Mouse (Mus musculus): ENCODE data around the gene Trdn. TPM values are rescaled to one million over a fixed set of nuclear protein-coding genes. Genes with fewer than 3 reads are reported as not detected.

Trdn gene
- polyA plus RNA-seq, 1 experiment from 2014 or later = not detected

DNA sequence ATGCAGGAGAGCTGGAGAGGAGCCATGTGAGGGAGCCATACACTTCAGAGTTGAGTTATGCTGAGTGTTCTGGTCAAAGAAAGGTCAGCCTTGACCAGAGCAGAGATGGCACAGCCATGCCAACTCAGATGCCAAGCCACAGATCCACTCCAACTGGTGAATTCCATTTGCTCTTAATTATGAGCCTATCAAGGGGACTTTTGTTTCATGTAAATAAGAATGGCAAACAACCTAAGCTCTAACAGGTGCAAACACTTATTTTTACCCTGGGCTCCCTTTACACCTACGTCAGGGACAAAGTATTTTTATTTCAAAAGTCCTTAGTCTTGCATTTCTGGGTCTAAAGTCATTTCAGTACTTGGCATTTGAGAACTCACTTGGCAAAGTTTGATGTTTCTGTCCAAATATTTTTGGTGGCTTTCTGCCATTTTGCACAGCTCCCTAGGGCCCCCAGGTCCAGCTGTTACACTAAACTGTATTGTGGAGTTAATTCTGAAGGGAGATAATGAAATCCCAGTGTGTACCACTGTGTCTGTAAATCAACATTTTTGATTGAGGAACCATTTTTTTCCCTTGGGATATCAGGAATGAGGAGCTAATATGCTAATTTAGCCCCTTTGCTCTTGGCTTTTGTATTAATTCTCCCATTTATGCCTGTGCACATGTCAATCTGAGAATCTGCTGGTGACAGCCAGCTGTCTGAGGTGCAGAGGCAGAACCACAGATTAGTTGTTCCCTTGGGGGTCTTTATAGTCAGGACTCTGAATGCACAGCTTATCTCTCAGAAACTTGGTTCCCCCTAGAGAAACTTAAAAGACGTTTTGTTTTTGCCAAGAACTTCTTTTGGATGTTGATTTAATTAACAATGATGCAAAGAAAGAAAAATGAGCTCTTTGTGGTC is 99.6 kb downstream of the Trdn start:
- WGBS = 43% methylated on average over 2 of the region's 2 CpGs
- Histone ChIP-seq H3K9me3 (replicated peaks) (no peaks in the 10 kb centered on the region), H3K4me1 (peaks cover 8% of the 10 kb centered on the region), H3K36me3 (no peaks in the 10 kb centered on the region), H3K4me3 (no peak overlapping the region), H3K27ac (replicated peaks) (no peak overlapping the region), H3K27me3 (ENCODE audit: low read depth, poor library complexity, severe bottlenecking) (no peaks in the 10 kb centered on the region)
- no peak for DNase-seq (ENCODE audit: low spot score)

DNA sequence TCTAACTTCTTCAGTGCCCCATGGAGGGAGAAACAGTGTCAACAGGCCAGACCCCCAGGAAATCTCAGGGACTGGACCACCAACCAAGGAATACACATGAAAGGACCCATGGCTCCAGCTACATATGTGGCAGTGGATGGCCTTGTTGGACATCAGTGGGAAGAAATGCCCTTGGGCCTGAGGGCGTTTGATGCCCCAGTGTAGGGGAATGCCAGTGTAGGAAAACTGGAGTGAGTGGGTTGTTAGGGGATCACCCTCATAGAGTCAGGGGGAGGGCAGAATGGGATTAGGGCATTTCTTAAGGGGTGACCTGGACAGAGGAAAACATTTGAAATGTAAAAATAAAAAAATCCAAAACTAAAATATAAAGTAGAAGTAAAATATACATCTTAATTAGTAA is 108.7 kb downstream of the Trdn start:
- H3K4me3 ChIP-seq = no peak overlapping the region
- H3K27me3 ChIP-seq (ENCODE audit: low read depth, poor library complexity, severe bottlenecking) = no peaks in the 10 kb centered on the region
- 84% methylated on average over 1 of the region's 1 CpGs for WGBS
- no peak for DNase-seq (ENCODE audit: low spot score)
- peaks cover 5% of the 10 kb centered on the region; the same call in 1 of the 2 replicates for H3K9me3 ChIP-seq (replicated peaks)
- no peaks in the 10 kb centered on the region for H3K4me1 ChIP-seq
- H3K27ac ChIP-seq (replicated peaks) = no peak overlapping the region
- no peaks in the 10 kb centered on the region for H3K36me3 ChIP-seq

DNA sequence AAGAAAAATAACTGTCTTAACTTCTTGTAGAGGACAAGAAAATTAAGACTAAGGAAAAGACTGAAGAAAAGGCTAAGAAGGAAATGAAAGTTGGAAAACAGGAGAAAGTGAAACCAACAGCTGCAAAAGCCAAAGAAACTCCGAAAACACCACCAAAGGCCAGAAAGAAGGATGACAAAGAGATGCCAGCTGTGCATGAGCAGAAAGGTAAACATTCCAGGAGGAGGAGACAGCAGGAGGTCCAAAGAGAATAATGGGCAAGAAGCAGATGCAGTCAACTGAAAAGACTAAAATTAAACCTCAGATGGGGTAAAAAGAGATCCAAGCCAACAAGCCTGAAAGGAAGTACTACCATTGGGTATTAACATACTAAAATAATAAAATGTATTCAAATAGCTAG is 115.6 kb downstream of the Trdn start:
- Histone ChIP-seq H3K9me3 (replicated peaks) (no peaks in the 10 kb centered on the region), H3K36me3 (no peaks in the 10 kb centered on the region), H3K4me1 (peaks cover 8% of the 10 kb centered on the region), H3K27me3 (ENCODE audit: low read depth, poor library complexity, severe bottlenecking) (no peaks in the 10 kb centered on the region), H3K27ac (replicated peaks) (0 out of 2 replicates have a peak overlapping the region, but pooled peaks have one; percentile 28), H3K4me3 (no peak overlapping the region)
- WGBS = 3% methylated on average over 1 of the region's 1 CpGs
- peak; percentile 21 for DNase-seq (ENCODE audit: low spot score)

DNA sequence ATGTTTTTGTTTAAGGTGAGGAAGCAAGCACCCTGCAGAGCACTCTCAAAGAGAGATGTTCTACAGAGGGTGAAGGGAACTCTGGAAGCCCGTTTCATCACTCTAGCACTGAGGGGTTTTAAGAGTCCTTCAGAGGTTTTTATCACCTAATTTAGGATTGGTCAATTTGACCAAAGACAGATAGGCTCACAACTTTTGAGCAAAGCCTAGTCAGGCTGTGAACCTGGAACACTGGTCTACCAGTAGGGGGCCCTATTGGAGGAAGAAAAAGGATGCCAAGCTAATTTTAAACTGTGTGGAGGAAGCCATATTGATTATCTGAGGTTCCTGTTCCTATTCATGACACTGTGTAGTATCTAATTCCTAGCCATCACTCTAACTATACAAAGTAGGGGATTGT is 117.9 kb downstream of the Trdn start:
- Histone ChIP-seq H3K27me3 (ENCODE audit: low read depth, poor library complexity, severe bottlenecking) (no peaks in the 10 kb centered on the region), H3K4me3 (no peak overlapping the region), H3K9me3 (replicated peaks) (no peaks in the 10 kb centered on the region), H3K4me1 (peaks cover 8% of the 10 kb centered on the region), H3K36me3 (no peaks in the 10 kb centered on the region), H3K27ac (replicated peaks) (no peak overlapping the region)
- DNase-seq (ENCODE audit: low spot score) = no peak
- WGBS = 64% methylated on average over 1 of the region's 1 CpGs

DNA sequence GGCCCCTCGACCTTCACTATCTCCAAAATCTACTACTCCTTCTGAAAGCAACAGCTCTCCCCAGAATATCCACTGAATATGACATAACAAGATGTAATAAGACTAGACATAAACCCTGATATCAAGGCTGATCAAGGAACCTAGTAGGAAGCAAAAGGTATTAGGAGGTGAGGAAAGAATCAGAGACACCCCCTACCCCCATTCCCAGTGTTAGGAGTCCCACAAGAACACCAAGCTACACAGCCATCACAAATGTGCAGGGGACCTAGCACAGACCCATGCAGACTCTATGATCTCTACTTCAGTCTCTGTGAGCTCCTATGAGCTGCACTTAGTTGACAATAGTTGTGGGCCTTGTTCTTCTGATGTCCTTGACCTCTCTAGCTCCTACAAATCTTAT is 130.1 kb downstream of the Trdn start:
- WGBS = 80% methylated on average over 1 of the region's 1 CpGs

DNA sequence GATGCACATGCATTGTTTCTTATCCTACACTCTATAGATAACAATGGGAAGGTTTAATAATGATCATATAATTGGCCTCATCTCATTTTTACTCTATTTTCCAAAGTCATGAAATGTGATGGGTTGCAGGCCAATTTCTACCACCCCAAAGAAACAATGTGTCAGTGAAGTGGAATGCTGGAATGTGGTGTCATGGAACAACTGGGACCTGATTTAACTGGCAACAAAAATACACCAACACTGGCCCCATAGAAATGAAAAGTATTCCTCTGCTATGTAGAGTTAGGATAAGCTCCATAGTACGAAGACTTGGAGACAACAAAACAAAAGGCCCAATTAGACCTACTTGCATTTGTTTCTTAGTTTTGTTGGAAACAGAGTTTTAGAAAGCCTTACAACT is 173.6 kb downstream of the Trdn start:
- no peaks in the 10 kb centered on the region for H3K4me1 ChIP-seq
- H3K9me3 ChIP-seq (replicated peaks) = no peaks in the 10 kb centered on the region
- no peak overlapping the region for H3K4me3 ChIP-seq
- H3K27me3 ChIP-seq (ENCODE audit: low read depth, poor library complexity, severe bottlenecking) = no peaks in the 10 kb centered on the region
- 74% methylated on average over 1 of the region's 1 CpGs for WGBS
- DNase-seq (ENCODE audit: low spot score) = no peak
- no peaks in the 10 kb centered on the region for H3K36me3 ChIP-seq
- H3K27ac ChIP-seq (replicated peaks) = no peak overlapping the region

More for the DNA sequence above, 130.1 kb downstream of the Trdn start:
- Histone ChIP-seq H3K4me3 (no peak overlapping the region), H3K9me3 (replicated peaks) (no peaks in the 10 kb centered on the region), H3K36me3 (no peaks in the 10 kb centered on the region), H3K27ac (replicated peaks) (no peak overlapping the region), H3K4me1 (no peaks in the 10 kb centered on the region), H3K27me3 (ENCODE audit: low read depth, poor library complexity, severe bottlenecking) (no peaks in the 10 kb centered on the region)
- DNase-seq (ENCODE audit: low spot score) = no peak

DNA sequence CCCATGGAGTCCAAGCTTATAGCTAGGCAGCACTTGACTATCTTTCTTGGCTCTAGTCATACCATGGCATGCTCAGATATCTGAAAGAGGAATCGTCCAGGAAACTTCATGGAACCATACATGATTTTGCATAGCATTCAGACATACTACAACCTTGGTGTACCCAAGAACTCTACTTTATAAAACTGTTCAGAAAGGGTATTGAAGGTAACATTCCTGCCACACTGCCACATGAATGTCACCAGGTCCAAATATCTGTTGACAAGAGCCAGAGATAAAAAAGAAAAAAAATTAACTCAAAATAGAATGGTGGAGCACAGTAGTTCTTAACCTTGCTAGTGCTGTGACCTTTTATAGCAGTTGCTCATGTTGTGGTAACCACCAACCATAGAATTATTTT is 175.8 kb downstream of the Trdn start:
- no peak for DNase-seq (ENCODE audit: low spot score)
- Histone ChIP-seq H3K9me3 (replicated peaks) (no peaks in the 10 kb centered on the region), H3K27me3 (ENCODE audit: low read depth, poor library complexity, severe bottlenecking) (no peaks in the 10 kb centered on the region), H3K4me1 (no peaks in the 10 kb centered on the region), H3K27ac (replicated peaks) (no peak overlapping the region), H3K4me3 (no peak overlapping the region), H3K36me3 (no peaks in the 10 kb centered on the region)
- 77% methylated on average over 1 of the region's 1 CpGs for whole genome bisulfite sequencing

DNA sequence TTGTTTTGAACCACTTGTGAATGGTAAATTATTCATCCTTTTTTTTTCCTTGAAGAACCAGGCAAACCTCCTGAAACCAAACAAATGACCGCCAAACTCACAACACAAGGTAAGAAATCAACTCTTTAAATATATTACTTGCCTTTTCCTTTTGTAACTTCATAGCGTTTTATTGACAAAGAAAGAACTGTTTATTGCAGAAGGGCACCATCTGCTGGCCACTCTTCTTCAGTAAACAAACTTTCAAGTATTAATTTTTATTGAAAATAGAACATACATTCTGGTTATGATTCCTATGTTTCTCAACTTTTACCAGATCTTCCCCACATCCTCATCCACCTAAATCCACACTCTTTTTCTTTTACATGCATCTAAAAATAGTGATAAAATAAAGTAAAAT is 224.6 kb downstream of the Trdn start:
- Histone ChIP-seq H3K27ac (replicated peaks) (no peak overlapping the region), H3K4me3 (no peak overlapping the region), H3K36me3 (no peaks in the 10 kb centered on the region), H3K9me3 (replicated peaks) (no peaks in the 10 kb centered on the region), H3K4me1 (no peaks in the 10 kb centered on the region), H3K27me3 (ENCODE audit: low read depth, poor library complexity, severe bottlenecking) (no peaks in the 10 kb centered on the region)
- DNase-seq (ENCODE audit: low spot score) = no peak
- 38% methylated on average over 2 of the region's 2 CpGs for WGBS

DNA sequence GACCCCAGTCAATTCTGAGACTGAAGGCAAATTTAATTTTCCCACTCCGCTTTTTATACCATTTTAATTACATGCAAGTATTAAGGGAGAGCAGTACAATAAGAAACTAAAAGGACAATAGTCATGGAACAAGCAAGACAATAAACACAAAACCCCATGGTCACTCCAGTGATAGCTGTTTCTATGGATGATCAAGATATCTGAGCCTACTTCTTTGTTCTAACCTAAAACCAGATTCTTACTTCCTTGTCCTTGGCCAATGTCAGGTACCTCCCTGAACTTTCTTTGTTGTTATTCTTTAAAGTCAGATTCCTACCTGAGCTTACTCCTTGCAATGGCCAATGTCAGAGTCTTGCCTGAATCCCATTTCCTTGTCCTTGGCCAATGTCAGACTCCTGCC is 272.7 kb downstream of the Trdn start:
- H3K36me3 ChIP-seq = no peaks in the 10 kb centered on the region
- no peak overlapping the region for H3K27ac ChIP-seq (replicated peaks)
- DNase-seq (ENCODE audit: low spot score) = no peak
- H3K4me1 ChIP-seq = no peaks in the 10 kb centered on the region
- no peaks in the 10 kb centered on the region for H3K27me3 ChIP-seq (ENCODE audit: low read depth, poor library complexity, severe bottlenecking)
- H3K9me3 ChIP-seq (replicated peaks) = no peaks in the 10 kb centered on the region
- H3K4me3 ChIP-seq = no peak overlapping the region
- 95% methylated on average over 1 of the region's 1 CpGs for WGBS

DNA sequence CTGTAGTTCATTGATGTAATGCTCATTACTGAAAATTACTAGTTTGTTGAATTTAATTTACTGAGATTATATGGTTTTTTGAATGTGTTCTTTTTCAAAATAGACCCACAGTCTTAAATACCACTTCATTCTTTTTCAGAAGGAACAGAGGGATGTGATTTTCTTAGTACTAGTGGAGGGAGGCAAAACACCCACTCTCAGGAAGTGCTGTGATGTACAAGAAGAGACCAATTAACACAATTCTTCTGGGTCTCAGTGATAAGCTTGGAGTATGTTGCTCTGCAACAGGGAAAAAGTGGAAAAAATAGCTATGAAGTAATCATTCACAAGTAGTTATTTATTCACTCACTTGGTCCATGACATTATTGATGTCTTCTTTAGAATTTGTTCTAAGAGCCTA is 286.2 kb downstream of the Trdn start:
- Histone ChIP-seq H3K27ac (replicated peaks) (no peak overlapping the region), H3K36me3 (no peaks in the 10 kb centered on the region), H3K9me3 (replicated peaks) (no peaks in the 10 kb centered on the region), H3K27me3 (ENCODE audit: low read depth, poor library complexity, severe bottlenecking) (no peaks in the 10 kb centered on the region), H3K4me1 (no peaks in the 10 kb centered on the region), H3K4me3 (no peak overlapping the region)
- no peak for DNase-seq (ENCODE audit: low spot score)

DNA sequence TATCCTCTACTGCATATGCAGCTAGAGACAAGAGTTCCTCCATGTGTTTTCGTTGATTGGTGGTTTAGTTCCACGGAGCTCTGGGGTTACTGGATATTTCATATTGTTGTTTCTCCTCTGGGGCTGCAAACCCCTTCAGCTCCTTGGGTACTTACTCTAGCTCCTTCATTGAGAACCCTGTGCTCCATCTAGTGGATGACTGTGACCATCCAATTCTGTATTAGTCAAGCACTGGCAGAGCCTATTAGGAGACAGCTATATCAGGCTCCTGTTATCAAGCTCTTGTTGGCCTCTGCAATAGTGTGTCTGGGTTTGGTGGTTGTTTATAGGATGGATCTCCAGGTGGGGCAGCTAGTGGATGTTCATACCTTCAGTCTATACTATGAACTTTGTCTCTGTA is 290.2 kb downstream of the Trdn start:
- Histone ChIP-seq H3K27ac (replicated peaks) (no peak overlapping the region), H3K4me3 (no peak overlapping the region), H3K9me3 (replicated peaks) (no peaks in the 10 kb centered on the region), H3K27me3 (ENCODE audit: low read depth, poor library complexity, severe bottlenecking) (no peaks in the 10 kb centered on the region), H3K4me1 (no peaks in the 10 kb centered on the region), H3K36me3 (no peaks in the 10 kb centered on the region)
- 74% methylated on average over 2 of the region's 2 CpGs for WGBS
- no peak for DNase-seq (ENCODE audit: low spot score)

DNA sequence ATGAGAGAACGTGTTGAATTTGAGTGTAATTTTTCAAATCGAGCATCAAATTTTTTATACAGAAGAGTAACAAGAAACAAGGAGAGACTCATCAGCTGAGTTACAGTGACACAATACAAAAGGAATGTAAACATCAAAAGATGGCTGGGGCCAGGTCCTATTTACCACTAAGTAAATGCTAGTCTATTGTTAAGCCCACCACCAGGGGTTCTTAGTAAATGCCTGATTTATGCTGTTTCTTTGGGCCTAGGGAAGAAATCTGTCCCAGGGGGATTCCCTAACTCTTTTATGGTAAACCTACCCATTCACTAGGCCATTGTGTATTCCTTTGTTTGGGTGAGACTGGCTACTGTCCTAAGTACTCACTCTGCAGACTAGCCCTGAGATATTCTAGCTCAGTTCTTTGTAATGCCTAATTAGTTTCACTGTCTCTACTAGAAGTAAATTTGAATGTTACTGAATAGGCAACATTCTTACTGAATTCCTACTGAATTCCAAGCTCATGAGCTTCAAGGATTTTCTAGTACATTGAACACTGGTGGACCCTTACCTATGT is 295.2 kb downstream of the Trdn start:
- DNase-seq (ENCODE audit: low spot score) = no peak
- Histone ChIP-seq H3K4me3 (no peak overlapping the region), H3K27me3 (ENCODE audit: low read depth, poor library complexity, severe bottlenecking) (no peaks in the 10 kb centered on the region), H3K4me1 (no peaks in the 10 kb centered on the region), H3K9me3 (replicated peaks) (no peaks in the 10 kb centered on the region), H3K36me3 (no peaks in the 10 kb centered on the region), H3K27ac (replicated peaks) (no peak overlapping the region)
- 81% methylated on average over 2 of the region's 2 CpGs for WGBS

Measured in midbrain, embryonic 10.5 days (tissue).